Mouse (Mus musculus) intestine, embryonic 16.5 days (tissue): ENCODE measurements around the gene Olfr1338. TPM values are rescaled to one million over a fixed set of nuclear protein-coding genes. Genes with fewer than 3 reads are reported as not detected.
A peak's percentile ranks its signal among the peaks of the same experiment; 100 is the strongest.
"Not testable (repeated sequence)": the region's sequence is repeated elsewhere in the genome, so short reads cannot be mapped to it uniquely, and the experiment has no call there.

Source experiments
- ATAC-seq: fragments of 200-750 bp; cut with Nextera tagmentation; 2 replicates; pipeline ENCODE4 v1.8.0; 2017; ENCODE audit warnings: moderate TSS enrichment, moderate library complexity
- H3K27ac ChIP-seq: fragments of 300-500 bp; sonication (generic); 2 replicates; pipeline ENCODE4 v1.5.1; 2014; ENCODE audit warnings: mild to moderate bottlenecking, low read length
- H3K27me3 ChIP-seq: fragments of 300-500 bp; sonication (generic); replicated peaks from 2 replicates; pipeline ENCODE4 v1.6.1; 2014; ENCODE audit warnings: low read length, control low read depth, mixed read lengths; ENCODE audit not compliant: control insufficient read depth, insufficient read depth
- H3K36me3 ChIP-seq: fragments of 300-500 bp; sonication (generic); 2 replicates; pipeline ENCODE4 v1.6.1; 2014; ENCODE audit warnings: low read length, control low read depth; ENCODE audit not compliant: control insufficient read depth, insufficient read depth
- H3K4me1 ChIP-seq: fragments of 300-500 bp; sonication (generic); 2 replicates; pipeline ENCODE4 v1.6.1; 2014; ENCODE audit warnings: low read length, control low read depth, mixed read lengths; ENCODE audit not compliant: control insufficient read depth, insufficient read depth
- H3K4me2 ChIP-seq: fragments of 300-500 bp; sonication (generic); 2 replicates; pipeline ENCODE4 v1.6.1; 2014; ENCODE audit warnings: low read depth, low read length, control low read depth
- H3K4me3 ChIP-seq: fragments of 300-500 bp; sonication (generic); 2 replicates; pipeline ENCODE4 v1.5.1; 2014; ENCODE audit warnings: mild to moderate bottlenecking, low read length
- H3K9ac ChIP-seq: fragments of 300-500 bp; sonication (generic); 2 replicates; pipeline ENCODE4 v1.6.1; 2014; ENCODE audit warnings: low read depth, low read length
- H3K9me3 ChIP-seq: fragments of 300-500 bp; sonication (generic); 2 replicates; pipeline ENCODE4 v1.6.1; 2016; ENCODE audit warnings: low read length, control low read depth; ENCODE audit not compliant: control insufficient read depth
- WGBS: fragments of 180-500 bp; shearing (Covaris S2); extraction: QIAGEN DNeasy Blood & Tissue Kit; methylation state at CpG from one replicate; pipeline ENCODE4 v1.1.7; 2014; 5-methylcytosine and 5-hydroxymethylcytosine counted together
- polyA plus RNA-seq: library from polyadenylated mRNA; unstranded; fragments of >200 nt; fragmentation: Nextera tagmentation; extraction: Ambion mirVana; gene quantifications from 2 replicates; pipeline ENCODE4 v1.2.1, GENCODE M21; 2015

The Olfr1338 gene
- not detected in 2 replicates for polyA plus RNA-seq

DNA sequence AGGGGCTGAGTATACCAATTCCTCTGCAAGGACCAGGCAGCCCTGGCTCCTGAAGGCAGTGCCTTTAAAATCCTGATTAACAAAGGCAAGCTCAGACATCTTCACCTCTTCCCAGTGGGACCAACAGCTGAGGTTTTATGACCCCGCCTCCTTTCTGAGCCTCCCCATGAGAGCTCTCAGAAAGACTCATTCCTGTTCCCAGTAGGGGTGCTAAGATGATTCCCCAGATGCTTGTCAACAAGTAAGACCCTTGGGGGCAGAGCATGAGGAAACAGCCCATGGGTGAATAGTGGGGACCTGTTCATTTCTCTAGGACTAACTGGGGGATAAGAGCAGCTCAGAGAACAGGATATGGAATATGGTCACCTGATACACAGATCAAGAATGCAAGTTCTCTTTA is at the start of gene Olfr1338:
Gene Olfr1338 (minus strand): TSS at position 101 of the 400 bp plus-strand sequence.
- no peaks in the 10 kb centered on the region for H3K36me3 ChIP-seq
- H3K4me1 ChIP-seq, result no peaks in the 10 kb centered on the region
- no peaks in the 10 kb centered on the region for H3K9me3 ChIP-seq
- no peak within 1 kb of the TSS for H3K4me2 ChIP-seq
- H3K9ac ChIP-seq, result no peak within 1 kb of the TSS
- no peak within 1 kb of the TSS for H3K27ac ChIP-seq
- H3K4me3 ChIP-seq, result no peak within 1 kb of the TSS
- no peaks in the 10 kb centered on the region for H3K27me3 ChIP-seq
- ATAC-seq, result no peak
- WGBS, result 71% methylated on average over 1 of the region's 1 CpGs

DNA sequence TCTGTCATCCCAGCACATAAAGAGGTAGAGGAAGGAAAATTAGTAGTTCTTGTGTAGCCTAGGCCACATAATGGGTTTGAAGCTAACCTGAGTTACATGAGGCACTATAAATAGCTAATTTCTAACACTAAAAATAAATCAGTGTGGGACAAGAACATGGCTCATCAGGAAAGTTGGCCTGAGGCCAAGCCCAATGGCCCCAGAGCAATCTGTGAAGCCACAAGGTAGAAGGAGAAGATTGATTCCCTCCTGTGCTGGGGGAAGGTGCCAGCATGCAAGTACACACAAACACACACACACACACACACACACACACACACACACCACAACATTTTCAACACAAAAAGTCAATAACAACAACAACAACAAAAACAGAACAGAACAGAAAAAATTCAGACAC is 34.3 kb upstream of the Olfr1338 start:
- not testable (repeated sequence) for H3K27me3 ChIP-seq, ATAC-seq, H3K9me3 ChIP-seq, H3K9ac ChIP-seq, H3K4me1 ChIP-seq, H3K4me2 ChIP-seq, H3K27ac ChIP-seq, H3K4me3 ChIP-seq, H3K36me3 ChIP-seq

DNA sequence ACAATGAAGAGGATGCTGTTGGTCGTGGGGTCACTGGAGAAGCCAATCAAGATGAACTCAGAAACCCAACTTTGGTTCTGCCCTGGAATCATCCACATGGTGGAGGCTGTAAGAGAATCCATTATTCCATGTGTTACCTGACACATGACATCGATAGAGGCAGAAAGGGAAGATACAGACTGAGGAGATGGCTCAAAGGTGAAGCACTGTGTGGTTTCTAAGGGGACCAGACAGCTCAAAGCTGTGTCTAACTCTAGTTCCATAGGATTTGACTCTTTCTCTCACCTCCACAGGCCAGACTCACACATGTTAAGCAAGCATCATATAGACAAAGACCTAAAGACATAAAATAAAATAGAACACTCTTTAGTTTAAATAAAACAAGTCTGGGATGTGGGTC is 23.9 kb upstream of the Olfr1338 start, which contains the start of gene Olfr1337:
Gene Olfr1337 (minus strand): TSS at position 101 of the 400 bp plus-strand sequence.
- Histone ChIP-seq H3K4me1 (no peaks in the 10 kb centered on the region), H3K27ac (no peak within 1 kb of the TSS), H3K27me3 (no peaks in the 10 kb centered on the region), H3K9me3 (no peaks in the 10 kb centered on the region), H3K4me2 (no peak within 1 kb of the TSS), H3K4me3 (no peak within 1 kb of the TSS), H3K36me3 (no peaks in the 10 kb centered on the region), H3K9ac (no peak within 1 kb of the TSS)
- ATAC-seq, result no peak
- 78% methylated on average over 2 of the region's 2 CpGs for WGBS

DNA sequence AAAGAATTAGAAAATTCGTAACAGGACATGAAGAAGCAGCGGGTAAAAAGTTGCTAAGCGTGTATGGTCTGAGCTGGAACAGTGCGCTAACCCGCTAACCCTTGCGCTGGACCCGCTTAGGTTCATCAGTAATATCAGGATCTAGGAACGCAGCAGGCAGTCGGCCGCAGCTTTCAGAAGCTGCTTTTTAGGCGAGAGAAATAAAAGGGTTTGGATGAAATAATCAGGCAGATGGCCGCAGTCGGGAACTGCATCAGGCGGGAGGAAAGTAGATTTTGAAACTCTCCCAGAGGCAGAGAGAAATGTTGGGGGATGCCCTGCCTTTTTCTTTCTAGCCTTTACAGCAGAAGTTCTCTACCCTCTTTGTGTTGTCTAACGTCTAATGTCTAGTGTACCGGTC is 16.7 kb downstream of the Olfr1338 start:
- no peak overlapping the region for H3K9ac ChIP-seq
- no peak overlapping the region for H3K4me2 ChIP-seq
- no peaks in the 10 kb centered on the region for H3K27me3 ChIP-seq
- no peaks in the 10 kb centered on the region for H3K36me3 ChIP-seq
- WGBS, result 20% methylated on average over 16 of the region's 16 CpGs
- ATAC-seq, result no peak
- H3K9me3 ChIP-seq, result 0 out of 2 replicates have a peak, but pooled peaks cover 4% of the 10 kb centered on the region
- H3K4me3 ChIP-seq, result no peak overlapping the region
- no peaks in the 10 kb centered on the region for H3K4me1 ChIP-seq
- H3K27ac ChIP-seq, result no peak overlapping the region

DNA sequence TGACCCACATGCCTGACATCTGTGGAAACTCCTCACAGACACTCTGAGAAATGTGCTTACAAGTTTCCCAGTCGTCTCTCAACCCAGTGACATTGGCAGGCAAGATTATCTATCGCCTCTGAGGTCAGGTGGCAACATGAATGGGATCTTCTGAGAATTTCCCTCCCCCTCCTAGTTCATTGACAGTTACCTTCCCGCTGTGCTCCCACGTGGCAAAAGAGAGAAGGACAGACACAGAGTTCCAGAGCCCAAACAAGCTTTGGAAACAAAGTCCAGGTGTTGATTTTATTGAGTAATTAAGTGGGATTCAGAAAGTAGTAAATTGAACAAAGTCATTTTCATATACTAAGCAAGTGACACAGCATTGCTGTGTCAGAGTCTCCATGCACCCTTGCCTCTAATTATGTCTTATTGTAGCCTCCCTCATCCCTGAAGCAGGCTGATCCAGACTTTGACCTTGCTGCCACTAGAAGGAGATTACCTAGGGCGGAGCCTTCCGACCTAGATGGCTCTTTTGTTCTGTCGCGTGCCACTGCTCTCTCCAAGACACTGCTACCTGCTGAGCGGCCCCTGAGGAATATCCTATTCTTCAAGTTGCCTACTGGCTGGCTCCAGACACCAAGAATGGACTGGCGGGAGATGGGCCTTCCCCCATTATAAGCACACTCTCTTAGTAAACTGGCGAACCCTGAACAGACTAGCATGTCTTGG is 17.4 kb downstream of the Olfr1338 start:
- H3K27me3 ChIP-seq, result no peaks in the 10 kb centered on the region
- no peak overlapping the region for H3K4me3 ChIP-seq
- H3K4me2 ChIP-seq, result no peak overlapping the region
- peak; percentile 84 for ATAC-seq
- no peaks in the 10 kb centered on the region for H3K36me3 ChIP-seq
- WGBS, result 9% methylated on average over 11 of the region's 11 CpGs
- no peak overlapping the region for H3K9ac ChIP-seq
- no peaks in the 10 kb centered on the region for H3K4me1 ChIP-seq
- no peak overlapping the region for H3K27ac ChIP-seq
- H3K9me3 ChIP-seq, result 0 out of 2 replicates have a peak, but pooled peaks cover 1% of the 10 kb centered on the region

DNA sequence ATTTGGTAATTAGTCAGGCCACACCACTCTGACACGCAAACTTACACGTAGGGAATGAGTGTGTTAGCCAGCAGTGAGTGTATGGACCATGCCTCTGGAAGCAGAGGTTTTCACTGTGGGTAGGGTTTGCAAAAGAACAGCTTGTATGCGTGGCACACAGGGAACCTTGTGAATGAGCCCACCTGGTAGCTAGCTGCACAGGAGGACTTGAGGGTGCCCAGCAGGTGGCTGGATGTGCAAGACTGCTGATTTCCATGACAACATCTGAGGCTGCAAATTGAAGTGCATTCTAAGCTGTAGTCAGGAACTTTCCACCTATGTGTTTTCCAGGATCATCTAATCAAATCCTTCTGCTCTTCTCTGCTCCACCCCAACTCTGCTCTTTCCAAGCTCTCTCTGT is 19.0 kb downstream of the Olfr1338 start:
- Histone ChIP-seq H3K27ac (no peak overlapping the region), H3K9me3 (no peaks in the 10 kb centered on the region), H3K4me1 (no peaks in the 10 kb centered on the region), H3K4me2 (no peak overlapping the region), H3K9ac (no peak overlapping the region), H3K36me3 (no peaks in the 10 kb centered on the region), H3K4me3 (no peak overlapping the region), H3K27me3 (no peaks in the 10 kb centered on the region)
- no peak for ATAC-seq
- WGBS, result 75% methylated on average over 3 of the region's 3 CpGs

DNA sequence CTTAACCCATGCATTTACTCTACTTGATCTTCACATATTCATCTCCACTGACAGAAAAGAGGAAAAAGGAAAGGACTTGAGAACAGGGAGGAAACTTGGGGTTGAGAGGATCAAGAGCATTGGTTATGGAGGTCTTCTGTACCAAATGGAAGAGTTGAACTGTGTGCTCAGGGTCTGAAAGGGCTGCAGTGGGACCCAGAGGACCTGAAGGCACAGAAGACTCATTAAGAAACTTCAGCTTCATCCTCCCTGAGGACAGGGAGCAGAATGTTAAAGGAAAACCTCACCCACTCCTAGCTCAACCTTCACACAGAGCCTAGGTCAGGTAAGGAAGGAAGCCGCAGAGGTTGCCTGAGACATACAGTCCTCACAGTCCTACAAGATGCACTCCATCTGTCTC is 26.7 kb downstream of the Olfr1338 start, which contains the start of gene Olfr1339:
Gene Olfr1339 (plus strand): TSS at position 301 of the 400 bp plus-strand sequence.
- Histone ChIP-seq H3K4me2 (no peak within 1 kb of the TSS), H3K27ac (no peak within 1 kb of the TSS), H3K36me3 (no peaks in the 10 kb centered on the region), H3K9me3 (no peaks in the 10 kb centered on the region), H3K4me3 (no peak within 1 kb of the TSS), H3K27me3 (no peaks in the 10 kb centered on the region), H3K4me1 (no peaks in the 10 kb centered on the region), H3K9ac (no peak within 1 kb of the TSS)
- WGBS, result 100% methylated on average over 1 of the region's 1 CpGs
- ATAC-seq, result no peak

DNA sequence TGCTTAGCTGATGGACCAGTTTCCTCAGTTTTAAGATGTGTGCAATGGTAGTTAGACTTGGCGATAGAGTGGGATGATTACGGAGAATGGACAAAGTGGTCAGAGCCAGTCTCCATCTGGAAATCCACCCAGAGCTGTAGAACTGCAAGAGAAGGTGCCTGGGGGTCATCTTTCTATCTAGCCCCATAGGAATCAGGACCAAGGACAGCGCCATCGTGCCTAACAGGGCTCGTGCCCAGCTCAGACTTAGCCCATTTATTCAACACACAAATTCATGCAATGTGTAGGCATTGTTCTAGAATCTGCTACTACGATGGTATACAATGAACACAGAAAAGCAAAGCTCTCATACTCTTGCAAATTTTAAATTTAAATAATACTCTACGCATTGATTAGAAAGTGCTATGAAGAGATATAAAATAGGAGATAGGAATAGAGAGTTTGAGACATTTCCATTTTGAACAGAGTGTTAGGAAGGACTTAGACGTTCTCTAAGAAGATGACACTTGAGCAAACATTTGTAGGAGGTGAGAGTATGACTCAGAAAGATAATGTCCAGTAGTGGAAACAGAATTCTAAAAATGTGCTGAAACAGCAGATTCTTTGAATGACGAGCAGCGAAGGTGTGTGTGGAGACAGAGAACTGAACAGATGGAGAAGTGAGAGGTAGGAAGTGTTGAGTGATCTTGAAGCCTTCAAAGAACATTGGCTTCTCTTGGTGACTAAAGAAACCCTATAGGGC is 36.6 kb downstream of the Olfr1338 start:
- no peaks in the 10 kb centered on the region for H3K4me1 ChIP-seq
- H3K36me3 ChIP-seq, result no peaks in the 10 kb centered on the region
- no peaks in the 10 kb centered on the region for H3K9me3 ChIP-seq
- H3K27ac ChIP-seq, result no peak overlapping the region
- no peak overlapping the region for H3K4me3 ChIP-seq
- no peaks in the 10 kb centered on the region for H3K27me3 ChIP-seq
- H3K4me2 ChIP-seq, result no peak overlapping the region
- ATAC-seq, result no peak
- H3K9ac ChIP-seq, result no peak overlapping the region
- WGBS, result 56% methylated on average over 10 of the region's 10 CpGs

DNA sequence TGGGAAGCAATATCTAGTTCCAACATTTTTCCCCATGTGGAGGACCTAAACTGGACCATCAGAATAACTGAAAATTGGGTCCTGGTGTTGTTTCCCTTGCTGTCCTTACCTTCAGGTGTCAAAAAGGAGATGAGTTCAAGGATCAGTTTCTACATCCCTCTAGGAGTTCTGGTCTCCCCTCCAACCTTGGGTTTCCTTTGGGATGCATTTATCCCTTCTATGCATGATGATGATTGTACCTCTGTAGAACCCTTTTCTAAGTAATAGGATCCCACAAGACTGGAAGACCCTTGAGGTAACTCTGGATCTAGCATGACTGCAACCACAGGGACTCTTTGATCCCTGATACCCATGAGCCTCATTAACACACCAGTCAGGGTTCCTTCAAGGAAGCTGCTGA is 38.7 kb downstream of the Olfr1338 start, which contains the start of gene Olfr1340:
Gene Olfr1340 (plus strand): TSS at position 301 of the 400 bp plus-strand sequence.
- Histone ChIP-seq H3K27me3 (no peaks in the 10 kb centered on the region), H3K36me3 (no peaks in the 10 kb centered on the region), H3K9ac (no peak within 1 kb of the TSS), H3K4me3 (no peak within 1 kb of the TSS), H3K4me2 (no peak within 1 kb of the TSS), H3K27ac (no peak within 1 kb of the TSS), H3K4me1 (no peaks in the 10 kb centered on the region), H3K9me3 (no peaks in the 10 kb centered on the region)
- no peak for ATAC-seq
